Mouse (Mus musculus): Measurements from ENCODE around the gene B3glct.

The B3glct gene

DNA sequence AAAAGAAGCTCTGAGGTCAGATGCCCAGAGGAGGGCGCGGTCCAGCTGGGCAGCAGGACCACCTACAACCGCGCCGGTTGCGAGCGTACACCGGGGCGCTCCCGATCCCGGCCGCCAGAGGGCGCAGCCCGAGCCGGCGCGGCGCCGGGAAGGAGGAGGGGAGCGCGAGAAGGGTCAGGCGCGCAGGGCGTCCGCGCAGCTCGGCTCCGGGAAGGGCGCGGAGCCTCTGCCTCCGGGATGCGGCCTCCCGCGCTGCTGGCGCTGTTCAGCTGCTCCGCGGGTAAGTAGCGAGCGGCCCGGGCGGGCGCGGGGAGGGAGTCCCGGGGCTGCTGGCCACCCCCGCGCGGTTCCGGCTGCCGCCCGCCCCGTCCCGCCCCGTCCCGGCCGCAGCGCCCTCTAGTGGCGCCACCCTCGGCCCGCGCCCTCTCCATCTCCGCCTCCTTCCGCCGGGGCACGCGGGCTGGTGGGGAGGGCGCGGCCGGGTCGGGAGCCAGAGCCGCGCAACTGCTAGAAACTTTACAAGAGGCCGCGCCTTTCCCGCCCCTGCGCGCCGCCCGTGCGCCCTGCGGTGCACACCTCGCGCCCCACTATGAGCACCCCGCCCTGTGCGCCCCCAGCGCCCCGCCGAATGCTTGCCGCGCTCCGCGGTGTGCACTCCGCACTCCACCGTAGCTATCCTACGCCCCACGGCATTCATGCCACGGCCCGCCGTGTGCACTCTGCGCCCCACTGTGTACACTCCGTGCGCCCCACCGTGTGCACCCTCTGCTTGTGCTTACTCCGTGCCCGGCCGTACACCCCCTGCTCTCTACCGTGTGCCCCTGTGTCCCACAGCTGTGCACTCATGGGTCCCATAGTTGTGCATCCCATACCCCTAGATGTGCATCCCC, at the start of gene B3glct:
Gene B3glct, plus strand, starts transcription at position 131 of the 890 bp plus-strand sequence.
- DNase-seq, result peak; percentile 91

DNA sequence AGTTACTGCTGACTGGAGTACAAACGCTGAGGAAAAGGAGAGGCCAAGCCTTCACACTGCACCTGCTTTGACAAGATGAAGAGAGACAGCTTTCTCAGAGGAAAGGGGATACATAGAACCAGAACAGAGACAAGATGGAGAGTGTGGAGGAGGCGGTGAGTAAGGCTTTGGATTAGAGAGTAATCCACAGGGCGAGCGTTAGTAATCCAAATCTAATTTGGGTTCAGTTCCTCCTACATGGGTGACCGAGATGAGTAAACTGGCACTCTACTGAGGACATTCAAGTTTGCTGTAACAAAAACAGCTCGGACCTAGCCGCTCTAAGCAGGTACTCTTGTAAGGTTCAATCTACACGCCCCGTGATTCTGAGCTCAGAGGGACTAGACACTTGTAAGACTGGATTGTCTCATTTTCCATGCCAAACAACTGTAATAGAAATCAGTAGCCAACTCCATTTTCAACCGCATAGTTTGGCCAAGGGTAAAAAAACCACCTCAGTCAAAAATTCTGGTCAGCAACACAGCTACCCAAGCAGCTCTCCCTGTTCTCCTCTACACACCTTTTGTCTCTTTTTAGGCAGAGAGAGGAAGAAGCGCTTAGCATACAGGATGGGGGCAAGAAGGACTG, 43.5 kb upstream of the B3glct start:
- no peak for DNase-seq

- DNase-seq, result peak; percentile 45
Observed at GRCm38 (mm10) chr5:149635556-149635955, 42.5 kb upstream of the B3glct start.

- peak; percentile 97 for DNase-seq
Observed at GRCm38 (mm10) chr5:149636075-149636920, 41.7 kb upstream of the B3glct start, which contains the start of gene Hsph1. Gene Hsph1 (minus strand): TSS chr5:149636376.

DNA sequence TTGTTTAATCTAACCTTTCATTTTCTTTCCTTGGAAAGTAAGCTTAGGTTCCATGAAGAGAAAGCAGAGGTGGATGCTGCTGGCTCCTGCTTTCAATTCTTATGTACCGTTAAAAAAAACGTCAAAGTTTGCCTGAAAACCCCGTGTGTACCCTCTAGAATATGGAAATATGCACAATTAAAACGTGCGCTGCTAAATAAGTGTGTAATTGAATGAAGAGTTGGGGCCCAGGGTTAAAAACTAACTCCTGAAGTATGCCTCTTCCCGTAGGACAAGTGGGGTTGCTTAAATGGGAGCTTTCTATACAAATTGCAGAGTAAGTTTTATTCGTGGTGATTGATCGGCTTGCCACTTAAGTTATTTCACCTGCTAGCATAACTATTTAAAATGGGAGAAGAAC, 40.7 kb upstream of the B3glct start:
- no peak for DNase-seq

- peak; percentile 73 for DNase-seq
Observed at GRCm38 (mm10) chr5:149641277-149641892, 36.6 kb upstream of the B3glct start.

- DNase-seq, result peak; percentile 42
Observed at GRCm38 (mm10) chr5:149642366-149642765, 35.7 kb upstream of the B3glct start.

- DNase-seq, result no peak
Observed at GRCm38 (mm10) chr5:149642783-149643509, 35.1 kb upstream of the B3glct start.

GRCm38 (mm10) chr5:149647367-149648115, 30.5 kb upstream of the B3glct start:
- no peak for DNase-seq

DNA sequence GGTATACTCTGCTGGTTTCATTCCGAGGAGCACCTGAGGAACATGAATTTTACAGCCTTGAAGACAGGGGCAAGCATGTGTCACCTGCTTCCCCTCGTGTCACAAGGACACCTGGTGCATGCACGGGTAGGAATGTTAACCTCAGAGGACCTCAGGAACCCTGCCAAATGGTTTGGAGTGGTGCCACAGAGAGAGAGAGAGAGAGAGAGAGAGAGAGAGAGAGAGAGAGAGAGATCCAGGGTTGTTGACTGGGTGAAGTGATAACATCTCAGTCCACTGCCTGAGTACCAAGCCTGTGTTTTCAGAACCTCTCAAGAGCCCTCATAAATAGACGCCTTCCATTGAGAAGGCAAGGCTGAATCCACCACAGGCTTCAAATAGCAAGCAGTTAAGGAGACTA, 29.8 kb upstream of the B3glct start:
- DNase-seq, result no peak

DNA sequence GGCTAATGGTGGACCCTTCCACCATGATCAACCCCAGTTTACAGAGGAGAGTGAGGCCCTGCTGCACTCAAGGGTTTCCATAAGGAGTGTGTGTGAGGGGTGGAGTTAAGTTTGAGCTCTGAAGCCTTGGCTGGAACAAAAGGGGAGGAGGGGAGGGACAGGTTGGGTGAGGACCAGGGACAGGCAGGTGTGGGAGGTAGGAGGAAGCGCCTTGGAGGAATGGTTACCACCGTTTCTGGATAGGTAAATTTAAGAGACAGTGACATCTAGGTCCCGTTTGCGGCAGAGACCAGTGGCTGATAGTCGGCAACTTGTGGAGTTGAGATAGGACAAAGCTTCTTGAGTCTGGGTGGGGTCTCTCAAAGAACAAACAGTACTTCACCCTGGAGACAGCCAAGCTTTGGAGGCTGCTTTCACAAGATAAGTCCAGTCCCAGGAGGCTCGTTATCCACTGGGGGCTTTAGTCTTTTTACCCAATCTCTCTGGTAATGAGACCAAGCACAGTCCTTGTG, 29.1 kb upstream of the B3glct start:
- DNase-seq, result peak; percentile 74

GRCm38 (mm10) chr5:149649499-149650178, 28.4 kb upstream of the B3glct start:
- DNase-seq, result no peak

DNA sequence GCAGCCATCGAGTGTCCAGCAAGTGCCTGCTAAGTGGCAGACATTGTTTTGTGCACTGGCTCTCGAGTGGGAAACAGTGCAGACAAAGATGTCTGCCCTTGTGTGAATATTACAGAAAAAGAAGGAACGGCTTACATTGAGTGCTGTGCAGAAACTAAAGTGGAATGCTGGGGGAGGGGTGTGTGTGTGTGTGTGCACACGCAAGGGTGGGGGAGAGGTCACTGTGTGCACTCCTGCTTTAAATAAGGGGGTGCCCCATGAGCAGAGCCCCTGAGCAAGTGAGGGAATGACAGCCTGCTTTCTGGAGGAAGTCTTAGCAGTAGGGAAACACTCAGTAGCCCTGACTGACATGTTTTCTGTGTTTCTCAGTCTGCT, 27.9 kb upstream of the B3glct start:
- no peak for DNase-seq

DNA sequence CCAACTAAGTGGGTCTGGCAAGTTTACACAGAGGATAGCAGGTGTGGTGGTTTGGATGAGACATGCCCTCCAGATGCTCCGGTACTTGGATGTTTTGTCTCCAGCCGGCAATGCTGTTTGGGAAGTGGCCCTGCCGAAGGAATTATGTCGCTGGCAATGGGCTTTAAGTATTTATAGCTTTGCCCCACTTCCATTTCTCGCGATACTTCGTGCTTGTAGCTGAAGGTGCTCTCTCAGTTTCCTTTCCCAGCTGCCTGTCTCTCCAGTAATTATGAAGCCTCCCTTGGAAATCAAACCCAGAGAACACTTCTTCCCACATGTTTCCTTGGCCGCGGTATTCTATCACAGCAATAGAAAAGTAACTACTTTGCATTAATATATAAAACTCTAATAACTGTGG, 22.4 kb upstream of the B3glct start:
- DNase-seq, result no peak

GRCm38 (mm10) chr5:149658022-149658421, 20.0 kb upstream of the B3glct start:
- DNase-seq, result no peak

GRCm38 (mm10) chr5:149658741-149659413, 19.2 kb upstream of the B3glct start:
- no peak for DNase-seq

- DNase-seq, result no peak
Observed at GRCm38 (mm10) chr5:149659414-149659780, 18.6 kb upstream of the B3glct start.

DNA sequence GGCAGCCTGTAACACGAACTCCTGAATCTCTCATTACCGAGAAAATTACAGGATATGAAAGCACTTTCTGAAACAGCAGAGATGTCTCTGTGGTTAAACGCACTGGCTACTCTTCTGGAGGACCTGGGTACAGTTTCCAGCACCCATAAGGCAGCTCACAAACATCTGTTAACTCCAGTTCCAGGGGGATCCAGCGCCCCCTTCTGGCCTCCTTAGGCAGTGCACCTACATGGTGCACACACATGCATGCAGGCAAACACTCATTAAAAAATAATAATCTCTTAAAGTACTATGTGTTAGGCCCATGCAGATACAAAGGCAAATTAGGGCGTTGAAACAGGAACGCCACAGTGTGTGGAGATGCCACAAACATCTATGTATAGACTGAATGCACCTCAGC, 16.6 kb upstream of the B3glct start:
- no peak for DNase-seq

GRCm38 (mm10) chr5:149662980-149663379, 15.1 kb upstream of the B3glct start:
- no peak for DNase-seq

GRCm38 (mm10) chr5:149663417-149663816, 14.6 kb upstream of the B3glct start:
- no peak for DNase-seq

Measured in liver (tissue).